Mouse (Mus musculus): Measurements from ENCODE around the gene Prss56. TPM values are rescaled to one million over a fixed set of nuclear protein-coding genes. Genes with fewer than 3 reads are reported as not detected.

Gene Prss56
- polyA plus RNA-seq, 1 experiment from 2014 or later = 1.1 TPM

Other genes with a start within 250 kb of the Prss56 start
- gene Alppl2, start 93.4 kb upstream of the Prss56 start, polyA plus RNA-seq (2016; fragmentation: Nextera tagmentation; extraction: Ambion mirVana) = not detected in 2 replicates
- gene Alpi, start 81.7 kb upstream of the Prss56 start, polyA plus RNA-seq (2016; fragmentation: Nextera tagmentation; extraction: Ambion mirVana) = not detected in 2 replicates
- gene Akp3, start 58.3 kb upstream of the Prss56 start, polyA plus RNA-seq (2016; fragmentation: Nextera tagmentation; extraction: Ambion mirVana) = not detected in 2 replicates
- gene Ecel1, start 26.8 kb upstream of the Prss56 start, polyA plus RNA-seq (2016; fragmentation: Nextera tagmentation; extraction: Ambion mirVana) = 1.9 and 2.3 TPM in 2 replicates
- gene Chrnd, start 7.3 kb downstream of the Prss56 start, polyA plus RNA-seq (2016; fragmentation: Nextera tagmentation; extraction: Ambion mirVana) = 1.2 and 1.6 TPM in 2 replicates
- gene Chrng, start 21.3 kb downstream of the Prss56 start, polyA plus RNA-seq (2016; fragmentation: Nextera tagmentation; extraction: Ambion mirVana) = 6.0 and 9.8 TPM in 2 replicates
- 179 and 182 TPM in 2 replicates for gene Eif4e2, start 30.6 kb downstream of the Prss56 start, polyA plus RNA-seq (2016; fragmentation: Nextera tagmentation; extraction: Ambion mirVana)
- 0.98 and 1.5 TPM in 2 replicates for gene Efhd1, start 81.0 kb downstream of the Prss56 start, polyA plus RNA-seq (2016; fragmentation: Nextera tagmentation; extraction: Ambion mirVana)
- gene Gigyf2, start 143.7 kb downstream of the Prss56 start, polyA plus RNA-seq (2016; fragmentation: Nextera tagmentation; extraction: Ambion mirVana) = 60.5 and 61.0 TPM in 2 replicates
- gene Kcnj13, start 211.4 kb downstream of the Prss56 start, polyA plus RNA-seq (2016; fragmentation: Nextera tagmentation; extraction: Ambion mirVana) = 0.81 and 1.3 TPM in 2 replicates

Measured in embryonic facial prominence, embryonic 12.5 days (tissue).